Mouse (Mus musculus) gastrocnemius, postnatal 14 days (tissue): ENCODE data around the gene Fzd10. TPM values are rescaled to one million over a fixed set of nuclear protein-coding genes. Genes with fewer than 3 reads are reported as not detected.

Source experiments
- DNase-seq: peaks from one replicate; pipeline ENCODE4 v3.0.0; 2021; ENCODE audit warnings: mixed read lengths
- intact Hi-C: fragments of 180-260 bp; cut with DNase I; formaldehyde crosslinking; loops from one replicate; pipeline ENCODE4 v1.15.1; 2025; ENCODE audit warnings: low total_unique reads
- total RNA-seq, 2 experiments: library from RNA; stranded (reverse); gene quantifications; 2 replicates each; pipeline ENCODE4 v1.2.3; 2021

The Fzd10 gene
- total RNA-seq, 2 experiments from 2014 or later = 3.7 to 8.9 TPM

DNA sequence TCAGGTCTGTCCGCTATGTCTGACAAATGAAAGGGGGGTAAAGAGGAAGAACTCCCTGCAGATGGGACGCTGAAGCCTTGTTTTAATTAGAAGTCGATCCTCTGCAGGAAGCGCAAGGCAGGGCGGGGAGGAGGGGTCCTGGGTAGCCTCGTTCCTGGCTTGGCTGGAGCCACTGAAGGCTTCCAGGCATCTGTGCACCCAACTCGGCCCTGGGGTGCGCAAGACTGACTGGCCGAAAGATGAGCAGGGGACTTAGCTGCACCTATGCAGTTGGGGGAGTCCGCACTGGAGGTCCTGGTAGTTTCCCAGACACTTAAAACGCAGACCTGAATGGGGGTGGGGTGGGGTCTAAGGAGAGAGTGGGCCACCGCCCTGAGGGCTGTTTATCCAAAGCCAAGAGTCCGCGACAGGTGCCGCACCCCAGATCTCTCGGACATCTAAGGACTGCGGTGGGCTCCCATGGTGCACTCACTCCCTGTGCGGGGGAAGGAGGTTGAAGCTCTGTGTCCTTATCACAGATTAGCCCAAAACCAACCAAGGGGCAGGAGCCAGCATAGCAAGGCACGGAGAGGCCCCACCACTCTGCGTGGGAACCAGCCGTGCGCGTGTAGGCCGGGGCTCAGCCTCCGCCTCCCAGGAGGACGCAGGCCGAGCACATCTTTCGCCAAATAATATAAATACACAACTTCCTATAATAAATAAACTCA, 1.1 kb upstream of the Fzd10 start:
- no peak for DNase-seq
- intact Hi-C loops = no loop called here

DNA sequence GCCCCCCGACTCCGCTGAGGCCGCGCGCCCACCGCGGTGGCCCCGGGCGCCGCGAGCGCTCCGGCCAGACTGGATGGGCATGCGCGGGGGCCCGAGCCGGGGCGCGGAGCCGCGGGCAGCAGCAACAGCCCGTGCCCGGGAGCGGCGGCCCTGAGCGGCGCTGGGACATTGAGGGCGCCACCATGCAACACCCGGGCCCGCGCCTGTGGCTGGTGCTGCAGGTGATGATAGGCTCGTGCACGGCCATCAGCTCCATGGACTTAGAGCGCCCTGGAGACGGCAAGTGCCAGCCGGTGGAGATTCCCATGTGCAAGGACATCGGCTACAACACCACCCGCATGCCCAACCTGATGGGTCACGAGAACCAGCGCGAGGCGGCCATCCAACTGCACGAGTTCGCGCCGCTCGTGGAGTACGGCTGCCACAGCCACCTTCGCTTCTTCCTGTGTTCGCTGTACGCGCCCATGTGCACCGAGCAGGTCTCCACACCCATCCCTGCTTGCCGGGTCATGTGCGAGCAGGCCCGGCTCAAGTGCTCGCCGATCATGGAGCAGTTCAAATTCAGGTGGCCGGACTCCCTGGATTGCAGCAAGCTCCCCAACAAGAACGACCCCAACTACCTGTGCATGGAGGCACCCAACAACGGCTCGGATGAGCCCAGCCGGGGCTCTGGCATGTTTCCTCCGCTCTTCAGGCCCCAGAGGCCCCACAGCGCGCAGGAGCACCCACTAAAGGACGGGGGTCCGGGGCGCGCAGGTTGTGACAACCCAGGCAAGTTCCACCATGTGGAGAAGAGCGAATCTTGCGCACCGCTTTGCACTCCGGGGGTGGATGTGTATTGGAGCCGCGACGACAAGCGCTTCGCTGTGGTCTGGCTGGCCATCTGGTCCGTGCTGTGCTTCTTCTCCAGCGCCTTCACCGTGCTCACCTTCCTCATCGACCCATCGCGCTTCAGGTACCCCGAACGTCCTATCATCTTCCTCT, 684 bp downstream of the Fzd10 start:
- DNase-seq = no peak
- intact Hi-C loops = no loop called here

DNA sequence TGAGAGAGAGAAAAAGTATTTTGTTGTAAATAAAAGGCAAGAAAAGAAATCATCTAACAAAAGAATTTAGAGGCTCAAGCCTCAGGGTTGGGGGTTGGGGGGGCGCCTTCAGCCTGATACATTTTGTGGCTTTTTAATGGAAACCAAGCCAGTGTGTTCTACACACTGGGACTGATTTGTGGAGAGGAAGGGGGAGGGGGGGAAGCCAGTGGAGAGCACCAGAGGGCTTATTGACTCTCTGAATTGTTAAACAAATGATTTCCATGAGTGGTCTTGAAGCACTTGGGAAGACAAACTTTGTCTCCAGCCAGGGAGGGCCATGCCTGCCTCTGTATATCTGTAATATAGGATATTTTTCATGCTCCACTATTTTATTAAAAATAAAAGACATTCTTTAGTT, 3.0 kb downstream of the Fzd10 start:
- no peak for DNase-seq
- intact Hi-C loops = no loop called here

DNA sequence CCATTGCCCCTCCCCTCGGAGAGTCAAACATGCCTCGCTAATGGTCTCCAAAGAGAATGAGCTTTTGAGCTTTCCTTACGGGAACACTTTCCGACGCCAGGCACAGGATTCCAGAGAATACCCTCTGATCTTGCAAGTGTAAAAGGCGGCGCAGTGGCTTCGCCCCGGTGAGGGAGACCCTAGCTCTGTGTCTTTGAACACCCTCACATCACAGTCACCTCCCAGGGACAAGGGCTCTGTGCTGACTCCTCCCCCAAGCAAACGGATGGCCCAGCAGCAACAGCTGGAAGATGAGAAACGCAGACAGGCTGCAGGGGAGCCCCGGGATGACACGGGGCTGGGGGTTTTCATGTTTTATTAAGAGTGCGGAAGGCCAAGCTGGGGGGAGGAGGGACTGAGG, 6.0 kb downstream of the Fzd10 start:
- intact Hi-C loops = no loop called here
- DNase-seq = no peak

DNA sequence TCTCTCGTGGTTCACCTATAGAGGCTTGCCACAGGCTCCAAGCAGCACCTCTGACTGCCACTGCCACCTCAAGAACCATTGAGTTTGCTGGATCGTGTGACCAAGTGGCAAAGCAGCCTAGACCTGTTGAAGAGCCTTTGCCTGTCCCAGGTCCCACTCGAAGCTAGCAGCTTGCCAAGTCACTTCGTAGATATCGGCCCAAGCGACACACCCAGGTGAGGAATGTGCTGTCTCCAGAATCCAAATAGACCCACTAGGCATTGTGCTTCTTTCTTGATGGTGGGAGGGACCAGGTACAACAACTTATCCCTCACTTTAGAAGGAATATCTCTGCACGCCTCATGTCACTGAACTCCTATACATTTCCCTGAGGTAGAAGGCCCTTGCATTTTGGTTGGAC, 8.4 kb downstream of the Fzd10 start:
- no peak for DNase-seq
- intact Hi-C loops = no loop called here

DNA sequence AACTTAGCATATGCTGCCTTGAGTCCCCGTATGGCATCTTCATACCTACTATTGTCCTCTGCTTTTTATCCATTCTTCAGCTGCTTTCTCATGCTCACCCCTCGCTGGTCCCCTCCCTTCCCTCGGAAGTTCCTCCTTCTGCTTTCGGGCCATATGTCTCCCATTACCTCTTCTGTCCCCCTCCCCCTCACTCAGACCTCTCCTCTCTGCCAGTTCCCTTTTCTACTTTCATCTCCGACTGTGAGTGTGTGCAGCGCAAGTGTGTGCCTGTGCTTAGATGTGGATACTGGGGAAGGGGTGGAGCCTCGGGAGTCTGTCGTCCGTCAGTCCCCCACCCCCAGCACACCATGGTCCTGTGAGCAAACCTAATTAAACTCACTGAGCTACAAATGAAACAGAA, 17.0 kb downstream of the Fzd10 start:
- no peak for DNase-seq
- intact Hi-C loops = no loop called here

DNA sequence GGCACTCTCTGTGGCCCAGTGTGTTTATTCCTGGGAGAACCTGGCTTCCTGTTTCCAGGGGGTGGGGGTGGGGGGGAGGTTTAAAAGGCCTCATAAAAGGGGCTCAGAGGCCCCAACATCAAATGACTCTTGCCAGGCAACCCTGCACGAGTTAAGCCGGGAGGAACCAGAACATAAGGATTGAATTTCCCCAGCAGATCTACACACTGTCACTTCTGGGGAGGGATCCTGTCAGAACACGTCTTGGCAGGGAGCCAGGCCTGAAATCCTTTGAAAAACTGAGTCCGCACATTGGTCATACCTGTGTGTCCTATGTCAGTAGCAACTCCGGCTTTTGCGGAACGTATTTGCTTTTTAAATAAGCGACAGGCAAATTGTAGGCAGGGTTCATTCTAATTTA, 19.3 kb downstream of the Fzd10 start:
- intact Hi-C loops = no loop called here
- no peak for DNase-seq

DNA sequence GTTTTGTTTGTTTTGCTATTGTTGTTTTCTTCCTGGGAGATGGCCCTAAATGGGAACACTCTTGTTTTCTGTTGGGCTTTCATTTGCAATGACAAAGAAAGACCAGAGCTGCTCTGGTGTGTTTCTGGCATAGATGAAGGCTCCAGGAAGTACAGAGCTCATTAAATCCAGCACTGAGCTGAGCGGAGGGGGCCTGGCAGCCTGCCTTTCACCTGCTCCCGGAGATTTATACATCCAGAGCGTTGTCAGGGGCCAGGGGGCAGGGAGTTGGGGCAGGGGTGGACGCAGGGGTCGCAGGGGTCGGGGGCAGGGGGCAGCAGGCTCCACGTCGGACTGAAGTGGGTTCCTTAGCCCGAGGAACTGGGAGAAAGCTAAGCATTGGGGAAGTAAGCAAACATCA, 19.8 kb downstream of the Fzd10 start:
- intact Hi-C loops = no loop called here
- no peak for DNase-seq

DNA sequence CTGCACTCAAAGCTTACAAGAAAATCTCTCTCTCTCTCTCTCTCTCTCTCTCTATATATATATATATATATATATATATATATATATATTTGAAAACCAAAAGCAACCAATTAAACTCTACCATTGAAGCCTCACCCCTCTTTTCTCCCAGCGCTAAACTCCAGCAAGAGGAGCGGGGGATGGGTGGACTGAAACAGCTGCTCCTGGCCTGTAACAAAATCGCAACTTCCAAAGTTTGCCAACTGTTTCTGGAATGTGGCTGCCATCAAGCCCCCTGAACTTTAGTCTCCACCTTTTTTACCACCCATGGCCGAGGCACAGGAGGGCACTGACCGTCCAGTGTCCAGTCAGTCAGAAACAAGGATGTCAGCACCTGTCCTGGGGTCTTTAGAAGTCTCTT, 27.1 kb downstream of the Fzd10 start:
- intact Hi-C loops = no loop called here
- peak; percentile 24 for DNase-seq

DNA sequence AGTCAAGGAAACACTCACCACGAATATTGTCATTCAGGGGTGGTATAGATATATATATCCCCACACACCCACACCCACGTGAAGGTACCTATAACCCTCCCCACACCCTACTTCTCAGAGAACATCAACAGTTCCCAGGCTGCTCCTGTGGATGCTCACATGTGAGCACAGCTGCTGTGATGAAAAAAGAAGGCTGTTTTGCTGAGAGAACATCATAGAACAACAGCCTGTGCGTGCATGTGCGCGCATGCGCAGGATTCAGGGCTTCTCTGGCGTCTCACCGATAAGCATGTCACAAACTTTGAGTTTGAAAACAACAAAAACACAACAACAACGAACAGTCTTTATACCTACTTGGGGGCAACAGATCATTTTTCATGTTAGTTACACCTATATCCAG, 36.0 kb downstream of the Fzd10 start:
- no peak for DNase-seq
- intact Hi-C loops = no loop called here

DNA sequence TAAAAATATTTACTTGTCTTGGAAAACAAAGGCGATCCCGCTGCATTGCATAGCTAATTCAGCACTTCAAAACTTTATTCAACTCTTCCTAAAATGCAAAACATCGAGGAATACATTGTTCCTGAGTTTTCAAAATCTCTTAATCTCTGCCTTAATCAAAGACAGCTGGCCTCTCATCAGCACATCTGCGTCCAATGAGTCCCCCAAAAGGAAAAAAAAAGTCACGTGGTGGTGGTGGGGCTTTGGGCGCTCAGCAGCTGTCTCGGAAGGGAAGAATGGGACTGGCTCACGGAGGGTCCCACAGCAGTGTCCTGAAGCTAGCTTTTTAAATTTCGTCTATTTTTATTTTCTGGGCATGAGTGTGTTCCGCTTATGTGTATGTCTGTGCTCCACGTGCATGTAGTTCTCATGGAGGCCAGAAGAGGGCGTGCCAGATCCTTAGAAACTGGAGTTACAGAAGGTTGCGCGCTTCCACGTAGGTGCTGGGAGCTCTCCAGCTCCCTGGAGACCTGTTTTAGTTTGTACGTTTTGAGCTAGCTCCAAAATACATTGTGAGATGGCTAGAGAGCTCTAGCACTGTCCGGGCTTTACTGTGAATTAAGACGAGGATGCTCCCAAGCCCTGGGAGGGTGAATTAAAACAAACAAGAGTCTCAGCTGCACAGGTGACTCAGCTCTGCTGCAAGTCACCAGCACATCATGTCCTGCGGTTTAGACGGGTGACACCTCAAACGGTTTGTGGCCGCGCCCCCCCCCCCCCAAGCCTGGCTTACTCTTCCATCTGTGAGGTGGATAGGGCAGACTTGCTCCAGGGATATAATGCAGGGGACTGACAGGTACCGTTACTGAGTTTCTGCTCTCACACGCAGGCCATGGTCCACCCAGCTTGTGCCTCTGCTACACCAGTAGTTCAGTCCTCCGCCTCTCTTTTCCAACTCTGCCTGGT, 36.7 kb downstream of the Fzd10 start:
- DNase-seq = no peak
- intact Hi-C loops = no loop called here

DNA sequence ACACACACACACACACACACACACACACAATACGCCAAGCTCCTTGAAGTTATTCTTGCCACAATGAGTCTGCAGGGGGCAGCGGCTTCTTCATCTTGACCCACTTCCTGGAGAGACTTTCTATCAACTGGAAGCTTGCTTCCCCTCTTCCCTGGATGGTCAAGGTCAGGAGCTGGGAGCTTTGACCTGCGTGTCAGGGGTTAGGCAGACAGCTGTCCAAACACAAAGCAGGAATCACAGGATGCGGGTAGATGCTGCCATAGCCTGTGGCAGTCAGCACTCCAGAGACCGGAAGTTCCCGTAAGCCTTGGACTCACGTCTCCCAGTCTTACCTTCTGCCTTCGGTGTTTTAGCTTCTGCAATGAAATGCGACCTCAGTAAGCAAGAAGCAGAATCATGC, 38.1 kb downstream of the Fzd10 start:
- intact Hi-C loops = no loop called here
- DNase-seq = no peak

DNA sequence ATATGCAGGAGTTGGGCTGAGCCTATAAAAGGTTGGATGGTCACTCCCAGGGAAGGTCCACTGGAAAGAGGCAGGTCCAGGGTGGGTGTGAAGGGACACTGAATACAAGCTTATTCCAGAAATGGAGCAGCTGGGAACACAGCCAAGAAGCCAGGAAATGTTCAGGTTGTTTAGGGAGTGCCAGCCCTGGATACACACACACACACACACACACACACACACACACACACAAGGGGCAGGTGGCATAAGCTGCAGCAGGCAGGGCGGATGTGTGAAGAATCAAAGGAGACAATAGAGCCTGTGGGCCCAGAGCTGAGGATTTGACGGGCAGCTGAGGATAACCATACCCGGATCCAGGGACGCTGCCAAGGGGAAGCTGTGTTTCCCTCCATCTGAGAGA, 42.4 kb downstream of the Fzd10 start:
- DNase-seq = no peak
- intact Hi-C loops = no loop called here

DNA sequence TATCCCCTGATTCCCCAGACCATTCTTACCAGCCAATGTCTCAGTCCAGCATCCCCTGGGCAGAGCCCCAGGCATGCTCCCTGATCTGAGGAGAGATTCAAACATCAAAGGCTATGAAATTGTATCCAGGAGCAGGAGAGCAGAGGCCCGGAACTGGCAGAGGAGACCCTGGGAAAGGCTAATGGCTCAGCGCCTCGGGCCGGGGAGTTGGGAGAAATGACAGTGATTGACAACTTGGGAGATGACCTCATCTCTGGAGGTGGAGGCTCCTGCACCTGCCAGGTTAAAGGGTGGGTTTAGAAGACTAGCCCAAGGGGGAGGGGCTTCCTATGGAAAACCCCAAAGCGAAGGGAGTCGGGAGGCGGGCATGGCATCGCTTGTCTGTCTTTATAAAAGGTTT, 45.1 kb downstream of the Fzd10 start:
- no peak for DNase-seq
- intact Hi-C loops = no loop called here

DNA sequence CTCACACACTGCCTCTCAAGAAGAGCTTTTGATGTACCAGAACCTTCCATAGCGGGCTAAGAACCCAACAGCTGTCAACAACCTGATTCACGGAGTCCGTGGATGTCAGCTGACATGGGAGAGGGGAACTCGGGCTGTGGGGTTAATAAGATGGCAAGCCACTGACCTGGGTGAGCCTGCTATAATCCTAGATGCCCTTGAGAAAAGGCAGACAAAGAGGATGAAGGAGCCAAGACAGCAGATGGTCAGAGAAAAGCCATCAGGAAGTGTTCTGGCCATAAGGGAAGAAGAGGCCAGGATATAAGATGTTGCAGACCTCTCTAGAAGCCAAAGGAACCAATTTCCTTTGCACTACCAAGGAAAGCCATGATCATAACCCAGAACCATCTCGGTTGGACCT, 45.6 kb downstream of the Fzd10 start:
- DNase-seq = no peak
- intact Hi-C loops = no loop called here

DNA sequence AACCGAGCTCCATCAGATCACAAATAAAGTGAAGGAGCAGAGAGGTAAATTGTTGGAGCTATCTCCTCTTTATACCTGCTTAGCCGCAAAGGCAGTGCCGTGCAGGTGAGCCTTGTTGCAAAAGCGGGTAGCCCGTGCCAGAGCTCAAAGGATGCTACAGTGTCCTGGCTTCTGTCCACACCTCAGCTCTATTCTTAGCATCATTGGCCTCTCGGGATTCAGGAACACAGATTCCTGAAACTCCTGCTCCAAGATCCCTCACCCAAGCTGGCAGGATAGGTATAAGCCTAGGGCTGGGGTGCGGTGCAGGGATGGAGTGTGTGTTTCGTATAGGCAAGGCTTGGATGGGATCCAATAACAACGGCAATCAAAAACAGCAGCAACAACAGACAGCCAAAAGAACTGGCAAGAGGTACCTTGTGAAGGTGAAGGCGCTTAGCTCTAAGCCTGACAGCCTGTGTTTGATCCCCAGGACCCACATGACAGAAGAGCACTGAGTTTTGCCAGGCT, 46.6 kb downstream of the Fzd10 start:
- intact Hi-C loops = no loop called here
- no peak for DNase-seq

DNA sequence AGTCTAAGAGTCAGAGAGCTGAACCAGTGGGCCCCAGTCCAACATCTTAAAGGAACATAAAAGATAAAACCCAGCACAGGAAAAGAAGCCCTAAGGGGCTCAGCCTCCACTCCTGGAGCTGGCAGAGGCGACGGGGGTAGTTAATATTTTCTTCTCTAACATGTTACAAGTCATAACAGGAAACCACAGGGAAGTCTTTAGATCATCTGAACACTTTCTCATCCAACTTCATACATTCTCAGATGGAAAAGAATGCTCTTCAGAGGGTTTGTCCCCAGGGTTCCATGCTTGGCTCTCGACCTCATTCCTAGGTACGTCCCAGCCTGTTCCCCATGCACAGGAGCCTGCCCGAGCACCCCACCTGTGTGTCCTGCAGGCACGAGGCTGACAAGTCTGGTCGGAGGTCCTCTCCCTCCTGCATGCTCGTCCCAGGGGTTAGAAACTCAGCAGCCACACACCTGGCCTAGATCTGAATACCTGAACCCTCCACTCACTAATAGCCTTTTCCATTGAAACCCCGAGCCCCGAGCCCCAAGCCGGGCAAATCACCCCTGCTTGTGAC, 48.8 kb downstream of the Fzd10 start:
- intact Hi-C loops = no loop called here
- no peak for DNase-seq
